Comparison of ENCODE assay signal across 28 mouse cellular contexts in genomic region chr11:4690353-4690752, GRCm38 (mm10). TPM values are rescaled to one million over a fixed set of nuclear protein-coding genes. Genes with fewer than 3 reads are reported as not detected.
"Had no signal": no experiment of that assay in that cellular context is flagged by ENCODE, and none has a peak within 500 bp of the region (broad histone marks: within the 10 kb centered on the region; RNA-seq: fewer than 3 reads in every experiment).

No protein-coding gene starts in this region.

- DNase-seq: gastrocnemius, postnatal 14 days; gastrocnemius, postnatal 36 days; heart, adult 11 months; heart, adult 2 months; heart, postnatal 14 days; heart, postnatal 36 days; kidney, adult 11 months; kidney, adult 2 months; kidney, adult 9 months; kidney, postnatal 14 days; kidney, postnatal 36 days; left cerebral cortex, postnatal 4 days had no signal

- H3K4me1 ChIP-seq: heart, embryonic 15.5 days; hindbrain, embryonic 13.5 days; hindbrain, embryonic 15.5 days; kidney, embryonic 15.5 days; limb, embryonic 13.5 days; limb, embryonic 15.5 days had no signal

- H3K36me3 ChIP-seq: heart, embryonic 13.5 days; heart, embryonic 15.5 days; hindbrain, embryonic 13.5 days; hindbrain, embryonic 15.5 days; kidney, embryonic 15.5 days; limb, embryonic 13.5 days; limb, embryonic 15.5 days; liver, embryonic 12.5 days had no signal

- H3K27ac ChIP-seq: heart, adult 2 months; heart, embryonic 13.5 days; heart, embryonic 15.5 days; hindbrain, embryonic 13.5 days; hindbrain, embryonic 15.5 days; hindbrain, postnatal 0 days; kidney, embryonic 15.5 days; kidney, postnatal 0 days; limb, embryonic 13.5 days; limb, embryonic 15.5 days; liver, embryonic 12.5 days; liver, embryonic 14.5 days had no signal

- ATAC-seq: hindbrain, postnatal 0 days; intestine, embryonic 16.5 days; liver, embryonic 12.5 days had no signal

- H3K4me3 ChIP-seq: heart, adult 2 months; heart, embryonic 13.5 days; heart, embryonic 15.5 days; hindbrain, embryonic 13.5 days; hindbrain, embryonic 15.5 days; kidney, embryonic 15.5 days; limb, embryonic 13.5 days; limb, embryonic 15.5 days; liver, embryonic 12.5 days had no signal

- H3K4me2 ChIP-seq: heart, embryonic 11.5 days; heart, embryonic 13.5 days; heart, embryonic 15.5 days; hindbrain, embryonic 13.5 days; hindbrain, embryonic 15.5 days; kidney, embryonic 15.5 days; limb, embryonic 13.5 days; limb, embryonic 15.5 days; liver, embryonic 12.5 days had no signal

- H3K9ac ChIP-seq: heart, embryonic 13.5 days; heart, embryonic 15.5 days; hindbrain, embryonic 13.5 days; hindbrain, embryonic 15.5 days; kidney, embryonic 15.5 days; limb, embryonic 13.5 days; limb, embryonic 15.5 days; liver, embryonic 12.5 days; liver, embryonic 14.5 days had no signal

- H3K27me3 ChIP-seq: heart, embryonic 13.5 days; heart, embryonic 15.5 days; hindbrain, embryonic 13.5 days; hindbrain, embryonic 15.5 days; kidney, embryonic 15.5 days; limb, embryonic 13.5 days; limb, embryonic 15.5 days had no signal

- H3K9me3 ChIP-seq: heart, embryonic 15.5 days; hindbrain, embryonic 13.5 days; hindbrain, embryonic 15.5 days; limb, embryonic 13.5 days; limb, embryonic 15.5 days; liver, embryonic 12.5 days had no signal

RNA-seq across cellular contexts. Expression of gene Cabp7, which starts 56.2 kb away (rescaled TPM):
- total RNA-seq: heart, adult 2 months; heart, postnatal 14 days; heart, postnatal 36 days; hematopoietic stem cell, adult 5-6 weeks; liver, adult 2 months had no signal
- polyA plus RNA-seq: heart, adult 2 months; heart, embryonic 13.5 days; kidney, adult 2 months; large intestine, adult 2 months; liver, adult 2 months had no signal
